ENCODE assay signal across 24 mouse cellular contexts in genomic region chr10:7149671-7150595, GRCm38 (mm10).
A peak's percentile ranks its signal among the peaks of the same experiment; 100 is the strongest.
DNase-seq lines count a peak whose midpoint lies in the region; ATAC-seq and TF ChIP-seq lines count a peak whose summit lies in the region.
"Had no signal": no experiment of that assay in that cellular context is flagged by ENCODE, and none has a peak within 500 bp of the region (broad histone marks: within the 10 kb centered on the region; RNA-seq: fewer than 3 reads in every experiment).

No protein-coding gene starts in this region.

- ATAC-seq in limb, embryonic 12.5 days (ENCODE audit: insufficient number of reproducible peaks, insufficient read depth, low FRiP score, low TSS enrichment, low read depth) = no peak
- peak; percentile 29; the same call in 1 of the 2 replicates for ATAC-seq in neural tube, embryonic 12.5 days (ENCODE audit: low FRiP score, low read depth)
- no peak for ATAC-seq in neural tube, embryonic 15.5 days (ENCODE audit: low FRiP score)
- ATAC-seq in intestine, postnatal 0 days = peak; percentile 47; the same call in 1 of the 2 replicates
- ATAC-seq: forebrain, postnatal 0 days had no signal

- no peaks in the 10 kb centered on the region for H3K9me3 ChIP-seq in limb, embryonic 12.5 days
- no peaks in the 10 kb centered on the region for H3K9me3 ChIP-seq in limb, embryonic 10.5 days (replicated peaks)
- no peaks in the 10 kb centered on the region for H3K9me3 ChIP-seq in neural tube, embryonic 12.5 days
- H3K9me3 ChIP-seq in neural tube, embryonic 15.5 days (replicated peaks) = no peaks in the 10 kb centered on the region
- H3K9me3 ChIP-seq in intestine, postnatal 0 days (ENCODE audit: control insufficient read depth) = no peaks in the 10 kb centered on the region
- H3K9me3 ChIP-seq: forebrain, embryonic 10.5 days; heart, embryonic 13.5 days; hindbrain, embryonic 12.5 days had no signal

- no peak overlapping the region for H3K4me2 ChIP-seq in limb, embryonic 12.5 days
- no peak overlapping the region for H3K4me2 ChIP-seq in neural tube, embryonic 12.5 days (replicated peaks)
- H3K4me2 ChIP-seq in neural tube, embryonic 15.5 days = no peak overlapping the region
- H3K4me2 ChIP-seq in intestine, postnatal 0 days (replicated peaks; ENCODE audit: low read depth) = no peak overlapping the region
- H3K4me2 ChIP-seq: heart, embryonic 13.5 days; hindbrain, embryonic 12.5 days had no signal

- H3K36me3 ChIP-seq in limb, embryonic 12.5 days = peaks cover 38% of the 10 kb centered on the region; the same call in 1 of the 2 replicates
- peaks cover 37% of the 10 kb centered on the region for H3K36me3 ChIP-seq in limb, embryonic 10.5 days
- no peaks in the 10 kb centered on the region for H3K36me3 ChIP-seq in neural tube, embryonic 12.5 days
- H3K36me3 ChIP-seq in neural tube, embryonic 15.5 days = no peaks in the 10 kb centered on the region
- peaks cover 11% of the 10 kb centered on the region; the same call in 1 of the 2 replicates for H3K36me3 ChIP-seq in intestine, postnatal 0 days (ENCODE audit: control insufficient read depth, insufficient read depth)
- H3K36me3 ChIP-seq: hindbrain, embryonic 12.5 days had no signal

- no peak for DNase-seq in limb, embryonic 10.5 days (ENCODE audit: low spot score)
- DNase-seq in brain, adult 2 months (ENCODE audit: low read depth, low spot score) = peak; percentile 60
- DNase-seq in frontal cortex, adult 2 months (ENCODE audit: extremely low spot score in 1 of 2, low spot score in 1 of 2) = no peak
- no peak for DNase-seq in ovary, postnatal 10 days (ENCODE audit: low spot score)
- DNase-seq: adrenal gland, postnatal 14 days; forebrain, postnatal 0 days; gastrocnemius, postnatal 36 days; heart, adult 2 months; heart, postnatal 14 days; kidney, adult 2 months; layer of hippocampus, adult 9-11 months; midbrain, embryonic 14.5 days; right cerebral cortex, postnatal 25 days; spleen, adult 18-20 months; thymus, postnatal 14 days had no signal

- TF ChIP-seq CTCF in intestine, postnatal 0 days (IDR thresholded peaks at IDR 0.05; ENCODE audit: low read depth) = no peak

- 70% methylated on average over 11 of the region's 11 CpGs for WGBS in limb, embryonic 12.5 days
- 86% methylated on average over 11 of the region's 11 CpGs for WGBS in limb, embryonic 10.5 days
- 83% methylated on average over 11 of the region's 11 CpGs for WGBS in neural tube, embryonic 12.5 days
- 73% methylated on average over 11 of the region's 11 CpGs for WGBS in neural tube, embryonic 15.5 days
- WGBS in intestine, postnatal 0 days = 79% methylated on average over 11 of the region's 11 CpGs

- peak overlapping the region; percentile 59; the same call in 1 of the 2 replicates for H3K27ac ChIP-seq in limb, embryonic 12.5 days
- H3K27ac ChIP-seq in limb, embryonic 10.5 days = no peak overlapping the region
- no peak overlapping the region for H3K27ac ChIP-seq in neural tube, embryonic 12.5 days
- no peak overlapping the region for H3K27ac ChIP-seq in neural tube, embryonic 15.5 days (replicated peaks)
- no peak overlapping the region for H3K27ac ChIP-seq in intestine, postnatal 0 days (ENCODE audit: low read depth, low read length)
- H3K27ac ChIP-seq: forebrain, embryonic 10.5 days; heart, adult 2 months; heart, embryonic 13.5 days; hindbrain, embryonic 12.5 days; kidney, postnatal 0 days; liver, embryonic 14.5 days had no signal

- H3K27me3 ChIP-seq in limb, embryonic 12.5 days = no peaks in the 10 kb centered on the region
- no peaks in the 10 kb centered on the region for H3K27me3 ChIP-seq in limb, embryonic 10.5 days (ENCODE audit: low read depth, poor library complexity, severe bottlenecking)
- no peaks in the 10 kb centered on the region for H3K27me3 ChIP-seq in neural tube, embryonic 12.5 days (replicated peaks)
- no peaks in the 10 kb centered on the region for H3K27me3 ChIP-seq in neural tube, embryonic 15.5 days (replicated peaks)
- H3K27me3 ChIP-seq in intestine, postnatal 0 days (replicated peaks; ENCODE audit: control insufficient read depth, insufficient read depth, low read length) = no peaks in the 10 kb centered on the region
- H3K27me3 ChIP-seq: heart, embryonic 13.5 days; hindbrain, embryonic 12.5 days had no signal

- no peak overlapping the region for H3K9ac ChIP-seq in limb, embryonic 12.5 days (replicated peaks)
- H3K9ac ChIP-seq in neural tube, embryonic 12.5 days = no peak overlapping the region
- H3K9ac ChIP-seq in neural tube, embryonic 15.5 days (replicated peaks) = no peak overlapping the region
- H3K9ac ChIP-seq in intestine, postnatal 0 days (ENCODE audit: low read depth, low read length) = no peak overlapping the region
- H3K9ac ChIP-seq: forebrain, postnatal 0 days; heart, embryonic 13.5 days; hindbrain, embryonic 12.5 days; liver, embryonic 14.5 days had no signal

- H3K4me1 ChIP-seq in limb, embryonic 12.5 days (replicated peaks) = 0 out of 2 replicates have a peak, but pooled peaks cover 5% of the 10 kb centered on the region
- H3K4me1 ChIP-seq in limb, embryonic 10.5 days = peaks cover 12% of the 10 kb centered on the region; the same call in 1 of the 2 replicates
- no peaks in the 10 kb centered on the region for H3K4me1 ChIP-seq in neural tube, embryonic 12.5 days
- H3K4me1 ChIP-seq in neural tube, embryonic 15.5 days = no peaks in the 10 kb centered on the region
- no peaks in the 10 kb centered on the region for H3K4me1 ChIP-seq in intestine, postnatal 0 days (replicated peaks; ENCODE audit: control insufficient read depth, insufficient read depth, low read length)
- H3K4me1 ChIP-seq: forebrain, embryonic 10.5 days; hindbrain, embryonic 12.5 days had no signal

- H3K4me3 ChIP-seq in limb, embryonic 12.5 days (replicated peaks) = no peak overlapping the region
- no peak overlapping the region for H3K4me3 ChIP-seq in limb, embryonic 10.5 days
- H3K4me3 ChIP-seq in neural tube, embryonic 12.5 days = no peak overlapping the region
- H3K4me3 ChIP-seq in neural tube, embryonic 15.5 days (replicated peaks) = no peak overlapping the region
- no peak overlapping the region for H3K4me3 ChIP-seq in intestine, postnatal 0 days (ENCODE audit: low read depth, low read length)
- H3K4me3 ChIP-seq: forebrain, embryonic 10.5 days; heart, adult 2 months; heart, embryonic 13.5 days; hindbrain, embryonic 12.5 days had no signal

Comparison
In these comparisons a context has a peak if more than half of its experiments do, and no peak if none do; other contexts are left out.
1. ATAC-seq: peak in neural tube, embryonic 12.5 days (single experiment) and intestine, postnatal 0 days (single experiment); none in limb, embryonic 12.5 days (single experiment) and neural tube, embryonic 15.5 days (single experiment).